Mouse (Mus musculus): ENCODE results near the gene Mettl21c. TPM values are rescaled to one million over a fixed set of nuclear protein-coding genes. Genes with fewer than 3 reads are reported as not detected.
A peak's percentile ranks its signal among the peaks of the same experiment; 100 is the strongest.

The Mettl21c gene
- polyA plus RNA-seq, 1 experiment = 0.07 TPM

GRCm38 (mm10) chr1:44041797-44042554 lies 22.1 kb upstream of the Mettl21c start:
- Histone ChIP-seq H3K4me3 (ENCODE audit: control insufficient read depth, low read depth, low read length) (peak overlapping the region; percentile 21), H3K27me3 (ENCODE audit: control insufficient read depth, insufficient read depth, low read length) (no peaks in the 10 kb centered on the region), H3K36me3 (ENCODE audit: control insufficient read depth, insufficient read depth, low read length) (no peaks in the 10 kb centered on the region), H3K4me1 (ENCODE audit: control insufficient read depth, insufficient read depth, low read length) (no peaks in the 10 kb centered on the region), H3K27ac (ENCODE audit: control insufficient read depth, insufficient read depth, low read depth, low read length) (no peak overlapping the region)
- TF ChIP-seq CTCF (IDR thresholded peaks at IDR 0.05; ENCODE audit: control insufficient read depth, insufficient read depth, insufficient replicate concordance, low read depth, low read length) (peak; percentile 21; the same call in 1 of the 2 replicates), POLR2A (IDR thresholded peaks at IDR 0.05; ENCODE audit: control insufficient read depth, low read depth, low read length) (no peak)

- Histone ChIP-seq H3K27me3 (ENCODE audit: control insufficient read depth, insufficient read depth, low read length) (no peaks in the 10 kb centered on the region), H3K36me3 (ENCODE audit: control insufficient read depth, insufficient read depth, low read length) (no peaks in the 10 kb centered on the region), H3K4me3 (ENCODE audit: control insufficient read depth, low read depth, low read length) (no peak overlapping the region), H3K4me1 (ENCODE audit: control insufficient read depth, insufficient read depth, low read length) (peaks cover 2% of the 10 kb centered on the region; the same call in 1 of the 2 replicates), H3K27ac (ENCODE audit: control insufficient read depth, insufficient read depth, low read depth, low read length) (no peak overlapping the region)
- TF ChIP-seq CTCF (IDR thresholded peaks at IDR 0.05; ENCODE audit: control insufficient read depth, insufficient read depth, insufficient replicate concordance, low read depth, low read length) (no peak), POLR2A (IDR thresholded peaks at IDR 0.05; ENCODE audit: control insufficient read depth, low read depth, low read length) (no peak)
Observed at GRCm38 (mm10) chr1:44032948-44033347, 13.1 kb upstream of the Mettl21c start.

GRCm38 (mm10) chr1:44032213-44032612 lies 12.4 kb upstream of the Mettl21c start:
- TF ChIP-seq POLR2A (IDR thresholded peaks at IDR 0.05; ENCODE audit: control insufficient read depth, low read depth, low read length) = no peak
- TF ChIP-seq CTCF (IDR thresholded peaks at IDR 0.05; ENCODE audit: control insufficient read depth, insufficient read depth, insufficient replicate concordance, low read depth, low read length) = no peak
- no peaks in the 10 kb centered on the region for H3K36me3 ChIP-seq (ENCODE audit: control insufficient read depth, insufficient read depth, low read length)
- H3K4me1 ChIP-seq (ENCODE audit: control insufficient read depth, insufficient read depth, low read length) = peaks cover 2% of the 10 kb centered on the region; the same call in 1 of the 2 replicates
- no peaks in the 10 kb centered on the region for H3K27me3 ChIP-seq (ENCODE audit: control insufficient read depth, insufficient read depth, low read length)
- H3K4me3 ChIP-seq (ENCODE audit: control insufficient read depth, low read depth, low read length) = no peak overlapping the region
- H3K27ac ChIP-seq (ENCODE audit: control insufficient read depth, insufficient read depth, low read depth, low read length) = no peak overlapping the region

- H3K27ac ChIP-seq (ENCODE audit: control insufficient read depth, insufficient read depth, low read depth, low read length) = no peak overlapping the region
- H3K36me3 ChIP-seq (ENCODE audit: control insufficient read depth, insufficient read depth, low read length) = no peaks in the 10 kb centered on the region
- no peaks in the 10 kb centered on the region for H3K27me3 ChIP-seq (ENCODE audit: control insufficient read depth, insufficient read depth, low read length)
- H3K4me1 ChIP-seq (ENCODE audit: control insufficient read depth, insufficient read depth, low read length) = no peaks in the 10 kb centered on the region; the same call in 1 of the 2 replicates
- no peak overlapping the region for H3K4me3 ChIP-seq (ENCODE audit: control insufficient read depth, low read depth, low read length)
- no peak for TF ChIP-seq CTCF (IDR thresholded peaks at IDR 0.05; ENCODE audit: control insufficient read depth, insufficient read depth, insufficient replicate concordance, low read depth, low read length)
- no peak for TF ChIP-seq POLR2A (IDR thresholded peaks at IDR 0.05; ENCODE audit: control insufficient read depth, low read depth, low read length)
Observed at GRCm38 (mm10) chr1:44027651-44028050, 7.8 kb upstream of the Mettl21c start.

- Histone ChIP-seq H3K27me3 (ENCODE audit: control insufficient read depth, insufficient read depth, low read length) (no peaks in the 10 kb centered on the region), H3K27ac (ENCODE audit: control insufficient read depth, insufficient read depth, low read depth, low read length) (no peak overlapping the region), H3K36me3 (ENCODE audit: control insufficient read depth, insufficient read depth, low read length) (no peaks in the 10 kb centered on the region), H3K4me1 (ENCODE audit: control insufficient read depth, insufficient read depth, low read length) (no peaks in the 10 kb centered on the region; the same call in 1 of the 2 replicates), H3K4me3 (ENCODE audit: control insufficient read depth, low read depth, low read length) (no peak overlapping the region)
- TF ChIP-seq POLR2A (IDR thresholded peaks at IDR 0.05; ENCODE audit: control insufficient read depth, low read depth, low read length) = no peak
- no peak for TF ChIP-seq CTCF (IDR thresholded peaks at IDR 0.05; ENCODE audit: control insufficient read depth, insufficient read depth, insufficient replicate concordance, low read depth, low read length)
Observed at GRCm38 (mm10) chr1:44022656-44023055, 2.8 kb upstream of the Mettl21c start.

GRCm38 (mm10) chr1:44015556-44015955 lies 4.3 kb downstream of the Mettl21c start:
- no peaks in the 10 kb centered on the region for H3K4me1 ChIP-seq (ENCODE audit: control insufficient read depth, insufficient read depth, low read length)
- H3K4me3 ChIP-seq (ENCODE audit: control insufficient read depth, low read depth, low read length) = no peak overlapping the region
- H3K27me3 ChIP-seq (ENCODE audit: control insufficient read depth, insufficient read depth, low read length) = no peaks in the 10 kb centered on the region
- H3K36me3 ChIP-seq (ENCODE audit: control insufficient read depth, insufficient read depth, low read length) = no peaks in the 10 kb centered on the region
- TF ChIP-seq POLR2A (IDR thresholded peaks at IDR 0.05; ENCODE audit: control insufficient read depth, low read depth, low read length) (no peak), CTCF (IDR thresholded peaks at IDR 0.05; ENCODE audit: control insufficient read depth, insufficient read depth, insufficient replicate concordance, low read depth, low read length) (no peak)
- no peak overlapping the region for H3K27ac ChIP-seq (ENCODE audit: control insufficient read depth, insufficient read depth, low read depth, low read length)

- Histone ChIP-seq H3K27me3 (ENCODE audit: control insufficient read depth, insufficient read depth, low read length) (no peaks in the 10 kb centered on the region), H3K27ac (ENCODE audit: control insufficient read depth, insufficient read depth, low read depth, low read length) (no peak overlapping the region), H3K4me3 (ENCODE audit: control insufficient read depth, low read depth, low read length) (no peak overlapping the region), H3K36me3 (ENCODE audit: control insufficient read depth, insufficient read depth, low read length) (peaks cover under 1% of the 10 kb centered on the region; the same call in 1 of the 2 replicates), H3K4me1 (ENCODE audit: control insufficient read depth, insufficient read depth, low read length) (no peaks in the 10 kb centered on the region)
- TF ChIP-seq POLR2A (IDR thresholded peaks at IDR 0.05; ENCODE audit: control insufficient read depth, low read depth, low read length) = no peak
- no peak for TF ChIP-seq CTCF (IDR thresholded peaks at IDR 0.05; ENCODE audit: control insufficient read depth, insufficient read depth, insufficient replicate concordance, low read depth, low read length)
Observed at GRCm38 (mm10) chr1:44004513-44004912, 15.3 kb downstream of the Mettl21c start.

All from testis, adult 2 months (tissue).